Mouse (Mus musculus) heart, postnatal 0 days (tissue): ENCODE results near the gene Slc25a10.

Source experiments
- CTCF ChIP-seq: IDR thresholded peaks from 2 replicates; pipeline ENCODE4 v1.5.1; 2016; ENCODE audit warnings: antibody characterized with exemption, control low read depth, low read depth
- EP300 ChIP-seq: IDR thresholded peaks from 2 replicates; pipeline ENCODE4 v1.6.1; 2016; ENCODE audit warnings: antibody characterized with exemption, low read depth

DNA sequence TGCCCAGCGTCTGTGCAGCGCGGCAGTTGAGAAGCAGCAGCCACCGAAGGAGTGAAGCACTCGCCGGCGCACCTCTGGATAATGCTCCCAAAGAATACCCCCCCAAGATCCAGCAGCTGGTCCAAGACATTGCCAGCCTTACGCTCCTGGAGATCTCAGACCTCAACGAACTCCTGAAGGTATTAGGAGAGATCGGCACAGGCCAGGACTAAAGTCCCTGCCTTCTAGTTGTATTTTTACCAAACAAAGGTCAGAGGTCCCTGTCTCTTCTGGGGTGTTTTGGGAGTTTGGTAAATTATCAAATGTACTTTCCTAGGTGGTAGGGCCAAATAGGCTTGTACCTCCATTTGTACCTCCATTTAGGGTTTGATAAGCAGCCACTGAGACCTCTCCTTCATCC is 6.4 kb upstream of the Slc25a10 start:
- TF ChIP-seq CTCF (no peak), EP300 (no peak)
